Mouse (Mus musculus) testis, adult 2 months (tissue): ENCODE data around the gene Pde4d.

ENCODE experiments used
- CTCF ChIP-seq: fragments of 200-500 bp; IDR thresholded peaks from 2 replicates; pipeline ENCODE4 v1.5.1; 2012; ENCODE audit warnings: low read depth, mild to moderate bottlenecking, inconsistent platforms, low read length, moderate library complexity; ENCODE audit not compliant: control insufficient read depth, insufficient read depth, insufficient replicate concordance
- POLR2A ChIP-seq: fragments of 200-500 bp; IDR thresholded peaks from 2 replicates; pipeline ENCODE4 v1.6.1; 2012; ENCODE audit warnings: low read depth, mild to moderate bottlenecking, inconsistent platforms, low read length, moderate library complexity; ENCODE audit not compliant: control insufficient read depth

GRCm38 (mm10) chr13:109052805-109053204, 603.1 kb downstream of the Pde4d start:
- TF ChIP-seq CTCF (no peak), POLR2A (no peak)
